Mouse (Mus musculus) olfactory bulb, adult 2 months (tissue): ENCODE results near the gene Cald1. TPM values are rescaled to one million over a fixed set of nuclear protein-coding genes. Genes with fewer than 3 reads are reported as not detected.
A peak's percentile ranks its signal among the peaks of the same experiment; 100 is the strongest.

Experiments used
- H3K27ac ChIP-seq: fragments of 200-500 bp; 2 replicates; pipeline ENCODE4 v1.5.1; 2012; ENCODE audit warnings: low read depth, low read length; ENCODE audit not compliant: insufficient read depth
- H3K4me1 ChIP-seq: fragments of 200-500 bp; 2 replicates; pipeline ENCODE4 v1.6.1; 2012; ENCODE audit warnings: low read length; ENCODE audit not compliant: control insufficient read depth, insufficient read depth
- H3K4me3 ChIP-seq: fragments of 200-500 bp; 2 replicates; pipeline ENCODE4 v1.5.1; 2012; ENCODE audit warnings: mild to moderate bottlenecking, low read depth, low read length, moderate library complexity; ENCODE audit not compliant: insufficient read depth
- CTCF ChIP-seq: fragments of 200-500 bp; IDR thresholded peaks from 2 replicates; pipeline ENCODE4 v1.5.1; 2012; ENCODE audit warnings: low read depth, mild to moderate bottlenecking, low read length, moderate library complexity; ENCODE audit not compliant: insufficient read depth
- POLR2A ChIP-seq: fragments of 200-500 bp; IDR thresholded peaks from 2 replicates; pipeline ENCODE4 v1.6.1; 2012; ENCODE audit warnings: mild to moderate bottlenecking, low read depth, low read length, moderate library complexity; ENCODE audit not compliant: insufficient read depth
- WGBS: fragments of 180-500 bp; shearing (Covaris S2); methylation state at CpG from one replicate; pipeline ENCODE4 v1.1.7; 2018; 5-methylcytosine and 5-hydroxymethylcytosine counted together
- polyA plus RNA-seq: library from polyadenylated mRNA; stranded (reverse); fragments of >200 nt; gene quantifications from 2 replicates; pipeline ENCODE4 v1.2.4, GENCODE M21; 2012; ENCODE audit warnings: low replicate concordance; ENCODE audit not compliant: missing spikeins, insufficient read depth, insufficient read length

Cald1 gene
- not detected in 2 replicates for polyA plus RNA-seq

DNA sequence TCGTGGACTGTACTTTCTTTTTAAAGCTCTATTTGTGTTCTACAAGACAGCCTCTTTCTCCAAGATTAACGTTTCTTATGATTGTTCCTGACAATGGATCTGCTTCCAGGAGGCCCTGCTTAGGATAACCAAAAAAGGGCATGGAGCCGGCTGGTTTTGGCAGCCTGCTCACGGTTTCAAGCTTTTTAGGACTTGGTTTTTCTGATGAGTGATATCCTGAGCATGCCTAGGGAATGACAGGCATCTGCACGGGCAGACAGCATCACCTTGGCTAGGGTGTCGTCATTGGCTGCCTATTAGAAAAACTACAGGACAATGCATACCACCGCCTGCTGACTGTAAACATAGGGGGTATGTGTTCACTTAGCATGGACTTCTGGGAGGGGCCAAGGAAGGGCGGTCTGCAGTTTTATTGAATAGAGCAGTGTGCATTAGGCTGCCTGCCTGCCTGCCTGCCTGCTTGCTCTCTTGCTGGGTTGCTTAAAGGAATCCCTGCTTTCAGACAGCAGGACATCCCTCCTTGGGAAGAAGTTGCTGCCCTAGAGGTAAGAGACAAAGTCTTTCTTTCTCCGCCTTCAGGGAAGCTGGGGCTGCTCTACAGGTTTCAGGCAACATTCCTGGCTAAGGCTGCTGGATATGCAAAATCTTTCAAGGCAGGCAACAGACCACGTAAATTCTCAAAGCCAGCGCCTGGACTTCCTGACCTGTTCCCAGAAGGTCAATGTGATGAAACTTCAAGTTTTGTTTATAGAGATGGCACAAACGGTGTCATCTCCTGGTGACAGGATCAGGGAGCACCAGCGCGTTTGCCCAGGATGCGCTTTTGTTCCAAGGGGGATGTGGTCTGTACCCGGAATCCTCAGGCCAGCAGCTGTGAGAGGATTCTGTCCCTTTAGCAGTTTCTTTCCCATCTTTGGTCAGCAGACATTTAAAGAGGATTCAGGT lies at the start of gene Cald1:
Gene Cald1, plus strand, starts transcription at position 380 of the 945 bp plus-strand sequence.
- WGBS = 29% methylated on average over 16 of the region's 16 CpGs
- TF ChIP-seq POLR2A = no peak
- no peak for TF ChIP-seq CTCF
- Histone ChIP-seq H3K27ac (no peak within 1 kb of the TSS), H3K4me1 (no peaks in the 10 kb centered on the region), H3K4me3 (peak within 1 kb of the TSS; percentile 20; the same call in 1 of the 2 replicates)

DNA sequence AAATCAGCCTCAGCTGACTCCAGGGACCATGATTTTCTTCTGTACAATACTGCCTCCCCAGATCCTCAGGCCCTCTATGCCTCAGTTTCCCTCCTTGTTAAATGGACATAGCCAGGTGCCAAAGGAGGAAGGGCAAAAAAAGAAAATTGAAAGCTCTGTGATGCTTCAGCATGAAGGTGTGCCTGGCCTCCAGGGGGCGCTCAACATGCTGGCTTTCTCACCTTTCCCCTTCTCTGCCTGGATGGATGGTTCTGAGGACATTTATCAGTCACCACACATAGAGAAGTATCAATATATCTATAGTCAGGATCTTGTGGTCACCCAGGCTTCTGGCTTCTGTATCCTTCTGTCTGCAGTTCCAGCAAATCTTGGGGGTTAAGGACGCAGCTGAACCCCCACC lies 49.3 kb upstream of the Cald1 start:
- Histone ChIP-seq H3K27ac (no peak overlapping the region), H3K4me1 (peaks cover 3% of the 10 kb centered on the region), H3K4me3 (no peak overlapping the region)
- TF ChIP-seq POLR2A = no peak
- TF ChIP-seq CTCF = peak; percentile 35; the same call in 1 of the 2 replicates
- 46% methylated on average over 2 of the region's 2 CpGs for WGBS

DNA sequence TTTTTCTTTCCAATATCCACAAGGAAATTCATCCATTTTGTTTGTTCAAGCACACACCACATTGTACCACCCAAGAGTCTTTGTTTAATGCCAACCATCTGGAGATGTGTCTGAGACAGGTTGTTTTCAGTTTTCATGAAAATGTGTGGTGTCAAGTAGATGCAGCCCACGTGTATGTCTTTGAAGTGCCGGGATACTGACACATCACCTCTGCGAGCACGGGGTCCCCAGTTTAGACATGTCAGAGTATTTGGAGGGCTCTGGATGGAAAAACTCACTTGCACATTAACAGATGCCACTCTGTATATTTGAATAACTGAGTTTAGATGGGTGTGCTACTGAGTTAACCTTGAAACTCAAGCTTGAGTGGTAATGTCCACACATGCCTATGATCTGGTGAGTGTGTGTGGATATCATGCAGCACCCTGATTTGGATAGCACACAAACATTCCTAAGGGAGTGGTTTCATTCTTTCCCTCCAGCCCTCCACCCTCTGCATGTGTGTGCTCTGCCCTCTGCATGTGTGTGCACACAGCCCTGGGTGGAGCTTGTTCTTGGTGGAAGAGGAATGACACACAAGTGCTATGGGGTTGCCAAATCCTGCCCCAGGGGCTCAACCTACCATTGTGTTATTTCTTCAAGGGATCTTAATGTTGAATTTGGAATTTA lies 45.7 kb upstream of the Cald1 start:
- no peak overlapping the region for H3K4me3 ChIP-seq
- H3K4me1 ChIP-seq = no peaks in the 10 kb centered on the region
- 88% methylated on average over 4 of the region's 4 CpGs for WGBS
- H3K27ac ChIP-seq = no peak overlapping the region
- TF ChIP-seq POLR2A (no peak), CTCF (no peak)

DNA sequence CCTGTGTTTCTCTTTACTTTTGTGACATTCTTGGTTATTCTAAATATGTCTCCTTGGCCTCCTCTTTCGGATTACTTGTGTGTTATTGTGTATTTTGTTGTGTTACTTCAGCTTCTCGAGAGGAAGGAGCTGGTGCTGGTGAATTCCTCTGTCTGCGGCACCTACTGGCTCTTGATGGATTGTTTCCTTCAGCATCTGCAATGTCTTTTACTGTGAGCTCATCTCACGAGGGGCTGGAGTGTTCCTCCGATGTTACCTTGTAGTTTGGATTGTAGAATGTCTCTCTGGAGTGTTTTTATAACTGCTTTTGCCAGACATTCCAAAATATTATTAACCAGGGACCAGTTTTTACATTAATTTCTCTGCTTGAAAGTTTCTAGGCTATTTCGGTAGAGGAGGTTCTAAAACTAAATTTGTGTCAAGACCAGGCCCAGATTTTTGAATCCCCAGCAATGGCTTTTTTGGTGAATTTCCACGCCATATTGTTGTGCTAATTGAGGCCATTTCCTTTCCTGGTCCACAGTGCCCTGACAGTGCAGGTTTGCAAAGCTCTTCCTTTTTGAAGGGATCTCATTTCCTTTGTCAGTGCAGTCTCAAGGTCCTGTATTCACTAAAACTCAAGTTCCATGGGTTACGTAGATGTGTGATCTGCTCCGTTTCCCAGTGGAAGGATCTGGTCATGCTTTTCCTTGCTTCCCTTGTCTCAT lies 43.9 kb upstream of the Cald1 start:
- Histone ChIP-seq H3K27ac (no peak overlapping the region), H3K4me3 (no peak overlapping the region), H3K4me1 (no peaks in the 10 kb centered on the region)
- TF ChIP-seq CTCF = no peak
- TF ChIP-seq POLR2A = no peak
- 92% methylated on average over 9 of the region's 9 CpGs for WGBS

DNA sequence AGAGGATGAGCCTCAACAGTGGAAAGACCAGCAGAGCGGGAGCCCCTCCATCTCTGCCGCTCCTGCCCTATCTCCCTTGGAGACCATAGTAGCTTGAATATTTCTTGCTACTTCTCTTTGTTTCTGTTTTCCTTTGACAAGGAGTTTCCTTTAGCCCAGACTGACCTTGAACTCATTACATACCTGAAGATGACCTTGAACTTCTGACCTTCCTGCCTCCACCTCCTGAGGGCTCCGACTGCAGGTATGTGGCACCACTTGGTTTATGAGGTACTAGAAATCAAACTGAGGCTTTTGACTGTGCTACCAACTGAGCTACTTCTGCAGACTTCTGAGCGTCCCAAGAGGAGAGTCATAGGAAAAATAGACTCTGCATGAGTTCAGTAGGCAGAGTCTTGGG lies 38.8 kb upstream of the Cald1 start:
- H3K4me1 ChIP-seq = no peaks in the 10 kb centered on the region
- no peak for TF ChIP-seq POLR2A
- no peak for TF ChIP-seq CTCF
- no peak overlapping the region for H3K4me3 ChIP-seq
- H3K27ac ChIP-seq = no peak overlapping the region
- WGBS = 96% methylated on average over 4 of the region's 4 CpGs

DNA sequence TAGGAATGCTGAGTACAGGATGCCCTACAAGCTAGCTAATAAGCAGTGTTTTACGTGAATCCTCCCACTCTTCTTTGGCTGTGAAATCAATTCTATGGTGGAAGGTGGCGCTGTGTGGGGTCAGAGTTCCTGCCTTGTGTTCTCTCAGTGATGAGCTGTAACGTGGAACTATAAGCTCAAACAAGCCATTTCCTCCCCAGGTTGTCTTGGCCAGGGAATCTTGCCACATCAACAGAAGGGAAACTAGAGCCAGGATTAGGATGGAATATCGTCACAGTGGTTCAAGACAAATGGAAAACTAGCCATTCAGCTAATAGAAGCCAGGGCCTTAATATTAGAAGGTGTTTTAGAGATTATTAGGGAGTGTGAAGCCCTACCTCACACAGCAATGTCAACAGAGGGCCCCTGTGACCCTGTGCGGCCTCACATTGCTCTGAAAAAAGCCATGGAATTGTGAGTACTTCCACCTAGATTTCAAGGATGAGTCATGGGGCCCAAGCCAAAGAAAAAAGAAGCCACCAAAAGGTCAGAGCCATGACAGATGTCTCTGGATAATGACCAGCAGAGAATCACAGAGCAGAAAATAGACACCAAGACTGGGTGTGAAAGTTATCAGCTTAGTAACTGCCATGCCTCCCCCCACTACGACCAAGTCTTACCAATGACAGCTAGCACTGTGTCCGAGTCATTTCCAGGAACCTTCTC lies 33.0 kb upstream of the Cald1 start:
- H3K4me1 ChIP-seq = no peaks in the 10 kb centered on the region
- H3K4me3 ChIP-seq = no peak overlapping the region
- H3K27ac ChIP-seq = no peak overlapping the region
- 86% methylated on average over 7 of the region's 7 CpGs for WGBS
- TF ChIP-seq POLR2A (no peak), CTCF (no peak)

DNA sequence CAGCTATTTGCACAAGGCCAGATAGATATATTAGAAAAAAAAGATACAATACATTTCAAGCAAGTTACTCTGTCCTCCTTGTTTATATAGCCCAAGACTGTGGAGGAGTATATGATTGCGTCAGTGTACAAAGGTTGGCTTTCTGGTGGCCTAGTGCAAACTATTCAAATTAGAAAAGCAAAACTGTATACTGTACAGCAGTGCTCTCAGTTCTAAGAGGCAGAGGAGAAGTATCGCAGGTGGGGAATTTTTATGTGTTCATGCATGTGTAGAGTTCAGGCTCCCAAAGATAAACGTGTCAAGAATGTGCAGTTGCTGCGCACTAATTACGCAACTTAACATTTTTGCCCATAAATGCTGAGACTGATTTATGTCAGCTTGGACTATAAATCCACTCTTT lies 31.0 kb upstream of the Cald1 start:
- Histone ChIP-seq H3K4me1 (no peaks in the 10 kb centered on the region), H3K27ac (no peak overlapping the region), H3K4me3 (no peak overlapping the region)
- TF ChIP-seq CTCF (no peak), POLR2A (no peak)
- 94% methylated on average over 5 of the region's 5 CpGs for WGBS

DNA sequence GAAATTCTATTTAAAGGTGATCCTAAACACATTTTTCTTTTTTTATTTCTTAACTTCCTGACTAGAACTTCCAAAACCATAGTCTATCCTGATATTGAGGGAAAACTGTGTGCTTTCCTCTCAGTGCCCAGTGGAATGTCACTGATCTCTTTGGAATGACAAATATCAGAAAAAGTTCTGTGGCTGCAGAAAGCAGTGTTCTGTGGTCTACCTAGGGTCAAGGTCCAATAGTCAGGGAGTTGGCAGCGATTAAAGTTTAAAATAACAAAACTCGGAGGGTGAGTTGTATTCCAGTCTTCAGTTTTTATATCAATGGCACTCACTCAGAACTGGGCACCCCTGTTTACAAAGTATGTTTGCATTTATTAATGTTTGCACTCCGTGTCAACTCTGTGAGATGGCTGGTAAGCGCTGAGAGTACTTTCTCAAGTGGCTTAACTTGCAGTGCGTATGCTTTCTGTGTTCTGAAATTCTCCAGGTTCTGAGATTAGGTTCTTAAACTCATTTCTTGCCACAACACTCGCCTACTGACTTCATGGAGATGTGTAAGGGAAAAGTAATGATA lies 18.7 kb upstream of the Cald1 start:
- no peak overlapping the region for H3K4me3 ChIP-seq
- 92% methylated on average over 6 of the region's 6 CpGs for WGBS
- H3K27ac ChIP-seq = no peak overlapping the region
- no peak for TF ChIP-seq POLR2A
- TF ChIP-seq CTCF = no peak
- no peaks in the 10 kb centered on the region for H3K4me1 ChIP-seq
